Mouse (Mus musculus): ENCODE results near the gene Gjb5. TPM values are rescaled to one million over a fixed set of nuclear protein-coding genes. Genes with fewer than 3 reads are reported as not detected.

Gene Gjb5
- total RNA-seq, 1 experiment, result 27.1 TPM

DNA sequence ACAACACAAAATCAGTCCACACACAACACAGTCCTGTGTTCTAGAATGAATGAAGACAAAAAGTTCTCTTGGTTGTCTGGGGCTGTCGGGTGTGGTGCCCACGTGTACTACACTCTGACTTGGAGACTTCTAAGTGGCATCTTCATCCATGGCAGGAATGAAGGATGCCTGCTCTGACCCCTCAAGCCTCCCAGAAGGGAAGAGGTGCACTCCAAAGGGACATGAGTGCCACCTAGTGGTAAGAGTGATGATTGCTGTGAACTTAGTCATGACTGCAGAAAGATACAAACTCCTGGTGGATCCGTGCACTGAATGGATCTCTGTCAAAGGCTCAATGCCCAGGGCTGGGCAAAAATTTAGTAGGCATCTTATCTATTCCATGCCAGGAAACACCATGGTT is 38.4 kb downstream of the Gjb5 start:
- Histone ChIP-seq H3K9me3 (ENCODE audit: control insufficient read depth, insufficient read depth, low read depth, low read length) (no peaks in the 10 kb centered on the region), H3K27ac (ENCODE audit: insufficient read depth, low read depth, low read length, poor library complexity, severe bottlenecking) (no peak overlapping the region), H3K4me1 (ENCODE audit: control insufficient read depth in 2 of 2, insufficient read depth in 2 of 2, low read length in 2 of 2, poor library complexity in 1 of 2) (peaks cover 0 to 2% of the 10 kb centered on the region in 2 experiments; a peak in 1 of 4 replicates), H3K9ac (ENCODE audit: insufficient read depth, low read depth, low read length, poor library complexity, severe bottlenecking) (no peak overlapping the region), H3K36me3 (ENCODE audit: control insufficient read depth, insufficient read depth, low read length, poor library complexity, severe bottlenecking) (peaks cover 4% of the 10 kb centered on the region; the same call in 1 of the 2 replicates), H3K4me3 (ENCODE audit: insufficient read depth in 1 of 2, low read depth in 1 of 2, low read length in 2 of 2, poor library complexity in 1 of 2, severe bottlenecking in 1 of 2) (no peak overlapping the region)
- peak; percentile 75 for DNase-seq (ENCODE audit: low read depth, low spot score)
- in situ Hi-C loops (cut with MboI; ENCODE audit: low sequenced_read_pairs in 2 of 2, unreplicated experiment in 2 of 2), result loop anchor here in 1 of 2 experiments (10.0 kb wide), 1 partner anchor 245 kb away; the partner anchor contains the start of gene Zmym6
- TF ChIP-seq HCFC1 (IDR thresholded peaks at IDR 0.05; ENCODE audit: borderline replicate concordance, insufficient read depth, low read length), result no peak
- TF ChIP-seq ZC3H11A (IDR thresholded peaks at IDR 0.05; ENCODE audit: borderline replicate concordance, low read depth, low read length), result peak; percentile 67; the same call in 1 of the 2 replicates

DNA sequence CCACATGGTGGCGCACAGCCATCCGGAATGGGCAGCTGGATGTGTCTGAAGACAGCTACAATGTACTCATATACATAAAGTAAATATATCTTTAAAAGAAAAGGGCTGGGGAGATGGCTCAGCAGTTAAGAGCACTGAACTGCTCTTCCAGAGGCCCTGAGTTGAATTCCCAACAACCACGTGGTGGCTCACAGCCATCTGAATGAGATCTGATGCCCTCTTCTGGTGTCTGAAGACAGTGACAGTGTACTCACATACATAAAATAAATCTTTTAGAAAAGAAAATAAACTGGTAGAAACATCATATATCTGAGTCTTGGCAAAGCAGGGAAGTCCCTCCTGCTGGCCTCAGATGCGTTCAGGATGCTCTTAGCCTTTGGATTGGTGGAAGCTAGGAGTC is 40.8 kb downstream of the Gjb5 start:
- Histone ChIP-seq H3K9ac (ENCODE audit: insufficient read depth, low read depth, low read length, poor library complexity, severe bottlenecking) (no peak overlapping the region), H3K9me3 (ENCODE audit: control insufficient read depth, insufficient read depth, low read depth, low read length) (no peaks in the 10 kb centered on the region), H3K4me1 (ENCODE audit: control insufficient read depth in 2 of 2, insufficient read depth in 2 of 2, low read length in 2 of 2, poor library complexity in 1 of 2) (peaks cover 3 to 12% of the 10 kb centered on the region in 2 experiments; a peak in 3 of 4 replicates), H3K27ac (ENCODE audit: insufficient read depth, low read depth, low read length, poor library complexity, severe bottlenecking) (no peak overlapping the region), H3K36me3 (ENCODE audit: control insufficient read depth, insufficient read depth, low read length, poor library complexity, severe bottlenecking) (no peaks in the 10 kb centered on the region), H3K4me3 (ENCODE audit: insufficient read depth in 1 of 2, low read depth in 1 of 2, low read length in 2 of 2, poor library complexity in 1 of 2, severe bottlenecking in 1 of 2) (no peak overlapping the region)
- in situ Hi-C loops (cut with MboI; ENCODE audit: low sequenced_read_pairs in 2 of 2, unreplicated experiment in 2 of 2), result loop anchor here in 1 of 2 experiments (10.0 kb wide), 1 partner anchor 242 kb away; the partner anchor contains the start of gene Zmym6
- DNase-seq (ENCODE audit: low read depth, low spot score), result no peak
- TF ChIP-seq HCFC1 (IDR thresholded peaks at IDR 0.05; ENCODE audit: borderline replicate concordance, insufficient read depth, low read length) (no peak), MAFK (IDR thresholded peaks at IDR 0.05; ENCODE audit: insufficient read depth, low read depth, low read length) (no peak), ZC3H11A (IDR thresholded peaks at IDR 0.05; ENCODE audit: borderline replicate concordance, low read depth, low read length) (no peak), CHD2 (IDR thresholded peaks at IDR 0.05; ENCODE audit: low read depth, low read length) (no peak), ZNF384 (IDR thresholded peaks at IDR 0.05; ENCODE audit: low read depth, low read length) (no peak)

DNA sequence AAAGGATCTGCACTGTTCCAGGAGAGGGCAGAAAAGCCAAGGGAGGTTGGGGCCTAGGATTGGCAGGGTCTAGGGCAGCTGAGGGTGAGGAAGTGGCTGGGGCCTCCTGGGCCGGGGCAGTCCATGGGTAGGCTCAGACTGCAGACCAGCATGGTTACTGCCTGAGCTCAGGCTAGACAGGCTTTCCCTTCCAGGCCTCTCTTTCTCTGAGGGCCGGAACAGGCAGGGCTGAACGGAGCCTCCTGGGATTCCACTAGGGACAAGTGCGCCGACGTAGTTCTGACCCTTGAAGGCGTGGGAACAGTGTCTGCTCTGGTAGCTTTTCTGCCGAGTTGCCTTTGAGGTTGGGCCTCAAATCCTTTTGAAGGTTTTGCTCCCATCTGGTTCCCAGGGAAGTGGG is 42.2 kb downstream of the Gjb5 start:
- in situ Hi-C loops (cut with MboI; ENCODE audit: low sequenced_read_pairs in 2 of 2, unreplicated experiment in 2 of 2), result loop anchor here in 1 of 2 experiments (10.0 kb wide), 1 partner anchor 241 kb away; the partner anchor contains the start of gene Zmym6

DNA sequence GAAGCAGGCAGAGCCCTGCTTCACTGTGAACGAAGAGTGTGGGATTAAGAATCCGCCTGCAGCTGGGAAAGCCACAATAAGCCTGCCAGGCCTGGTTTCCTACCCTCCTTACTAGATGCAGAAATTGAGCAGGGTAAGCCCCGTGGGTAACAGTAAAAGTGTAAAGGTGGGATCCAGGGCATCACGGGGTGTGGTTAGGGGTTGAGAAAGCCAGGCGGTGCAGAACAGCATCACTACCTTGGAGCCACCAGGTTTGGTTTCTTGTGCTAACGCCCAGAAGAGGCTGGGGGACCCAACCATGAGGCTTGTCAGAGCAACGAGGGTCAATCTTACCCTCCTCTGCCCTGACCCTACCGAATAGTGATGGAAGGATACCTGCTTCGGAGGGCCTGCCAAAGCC is 43.4 kb downstream of the Gjb5 start:
- Histone ChIP-seq H3K36me3 (ENCODE audit: control insufficient read depth, insufficient read depth, low read length, poor library complexity, severe bottlenecking) (no peaks in the 10 kb centered on the region), H3K9ac (ENCODE audit: insufficient read depth, low read depth, low read length, poor library complexity, severe bottlenecking) (no peak overlapping the region), H3K4me1 (ENCODE audit: control insufficient read depth in 2 of 2, insufficient read depth in 2 of 2, low read length in 2 of 2, poor library complexity in 1 of 2) (peaks cover 3 to 12% of the 10 kb centered on the region in 2 experiments; a peak in 3 of 4 replicates), H3K9me3 (ENCODE audit: control insufficient read depth, insufficient read depth, low read depth, low read length) (no peaks in the 10 kb centered on the region), H3K4me3 (ENCODE audit: insufficient read depth in 1 of 2, low read depth in 1 of 2, low read length in 2 of 2, poor library complexity in 1 of 2, severe bottlenecking in 1 of 2) (0 out of 4 replicates have a peak overlapping the region, but pooled peaks of 1 of the 2 experiments have one; percentile 90), H3K27ac (ENCODE audit: insufficient read depth, low read depth, low read length, poor library complexity, severe bottlenecking) (no peak overlapping the region)
- DNase-seq (ENCODE audit: low read depth, low spot score), result no peak
- in situ Hi-C loops (cut with MboI; ENCODE audit: low sequenced_read_pairs in 2 of 2, unreplicated experiment in 2 of 2), result loop anchor here in 1 of 2 experiments (10.0 kb wide), 1 partner anchor 240 kb away; the partner anchor contains the start of gene Zmym6
- TF ChIP-seq MAFK (IDR thresholded peaks at IDR 0.05; ENCODE audit: insufficient read depth, low read depth, low read length) (no peak), HCFC1 (IDR thresholded peaks at IDR 0.05; ENCODE audit: borderline replicate concordance, insufficient read depth, low read length) (no peak), ZC3H11A (IDR thresholded peaks at IDR 0.05; ENCODE audit: borderline replicate concordance, low read depth, low read length) (no peak), ZNF384 (IDR thresholded peaks at IDR 0.05; ENCODE audit: low read depth, low read length) (no peak), CHD2 (IDR thresholded peaks at IDR 0.05; ENCODE audit: low read depth, low read length) (no peak)

More for the DNA sequence above, 42.2 kb downstream of the Gjb5 start:
- Histone ChIP-seq H3K9ac (ENCODE audit: insufficient read depth, low read depth, low read length, poor library complexity, severe bottlenecking) (no peak overlapping the region), H3K4me3 (ENCODE audit: insufficient read depth in 1 of 2, low read depth in 1 of 2, low read length in 2 of 2, poor library complexity in 1 of 2, severe bottlenecking in 1 of 2) (no peak overlapping the region), H3K9me3 (ENCODE audit: control insufficient read depth, insufficient read depth, low read depth, low read length) (no peaks in the 10 kb centered on the region), H3K36me3 (ENCODE audit: control insufficient read depth, insufficient read depth, low read length, poor library complexity, severe bottlenecking) (no peaks in the 10 kb centered on the region), H3K27ac (ENCODE audit: insufficient read depth, low read depth, low read length, poor library complexity, severe bottlenecking) (no peak overlapping the region), H3K4me1 (ENCODE audit: control insufficient read depth in 2 of 2, insufficient read depth in 2 of 2, low read length in 2 of 2, poor library complexity in 1 of 2) (peaks cover 3 to 12% of the 10 kb centered on the region in 2 experiments; a peak in 3 of 4 replicates)
- DNase-seq (ENCODE audit: low read depth, low spot score), result no peak
- TF ChIP-seq ZC3H11A (IDR thresholded peaks at IDR 0.05; ENCODE audit: borderline replicate concordance, low read depth, low read length) (no peak), ZNF384 (IDR thresholded peaks at IDR 0.05; ENCODE audit: low read depth, low read length) (no peak), MAFK (IDR thresholded peaks at IDR 0.05; ENCODE audit: insufficient read depth, low read depth, low read length) (no peak), CHD2 (IDR thresholded peaks at IDR 0.05; ENCODE audit: low read depth, low read length) (no peak), HCFC1 (IDR thresholded peaks at IDR 0.05; ENCODE audit: borderline replicate concordance, insufficient read depth, low read length) (no peak)

All from ES-E14 (cell line).